ENCODE assay signal across 19 mouse cellular contexts in the genomic region with DNA sequence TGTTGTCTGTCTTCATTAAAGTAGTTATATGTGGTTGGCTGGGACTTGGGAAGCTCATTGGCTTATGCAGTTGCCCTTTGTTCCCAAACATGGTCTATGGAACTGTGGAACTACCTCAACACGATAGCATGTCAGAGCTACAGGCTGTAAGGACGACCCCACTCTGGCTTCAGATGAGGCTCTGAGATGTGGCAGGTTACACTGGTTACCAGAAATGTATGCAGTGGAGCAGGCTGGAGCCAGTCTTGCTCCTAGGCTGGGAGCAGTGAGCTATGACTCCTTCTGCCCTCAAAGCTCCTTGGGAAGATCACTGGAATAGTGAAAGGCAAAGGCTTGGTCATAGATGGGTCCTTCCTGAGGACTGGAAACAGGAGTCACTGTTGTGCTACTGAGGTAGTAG.
"Had no signal": no experiment of that assay in that cellular context is flagged by ENCODE, and none has a peak within 500 bp of the region (broad histone marks: within the 10 kb centered on the region; RNA-seq: fewer than 3 reads in every experiment).

No protein-coding gene starts in this region.

- ATAC-seq: liver, postnatal 0 days; lung, postnatal 0 days; midbrain, embryonic 16.5 days had no signal

- H3K4me1 ChIP-seq: liver, embryonic 15.5 days; lung, embryonic 15.5 days; megakaryocyte, embryonic 14.5 days; midbrain, embryonic 12.5 days; neural tube, embryonic 12.5 days; stomach, embryonic 15.5 days had no signal

- H3K27ac ChIP-seq: liver, embryonic 15.5 days; lung, embryonic 15.5 days; macrophage; midbrain, embryonic 12.5 days; neural tube, embryonic 12.5 days; stomach, embryonic 15.5 days; stomach, postnatal 0 days had no signal

- H3K4me3 ChIP-seq: liver, embryonic 15.5 days; lung, embryonic 15.5 days; megakaryocyte, embryonic 14.5 days; midbrain, embryonic 12.5 days; neural tube, embryonic 12.5 days; stomach, embryonic 15.5 days had no signal

- H3K9me3 ChIP-seq: liver, embryonic 15.5 days; lung, embryonic 15.5 days; midbrain, embryonic 12.5 days; neural tube, embryonic 12.5 days; stomach, embryonic 15.5 days had no signal

- H3K4me2 ChIP-seq: liver, embryonic 15.5 days; lung, embryonic 15.5 days; midbrain, embryonic 12.5 days; neural tube, embryonic 12.5 days; stomach, embryonic 15.5 days had no signal

- H3K36me3 ChIP-seq: liver, embryonic 15.5 days; lung, embryonic 15.5 days; midbrain, embryonic 12.5 days; neural tube, embryonic 12.5 days; stomach, embryonic 15.5 days had no signal

- H3K27me3 ChIP-seq: liver, embryonic 15.5 days; lung, embryonic 15.5 days; megakaryocyte, embryonic 14.5 days; midbrain, embryonic 12.5 days; neural tube, embryonic 12.5 days; stomach, embryonic 15.5 days had no signal

- H3K9ac ChIP-seq: liver, embryonic 15.5 days; liver, postnatal 0 days; lung, embryonic 15.5 days; midbrain, embryonic 12.5 days; neural tube, embryonic 12.5 days; stomach, embryonic 15.5 days had no signal

- DNase-seq: liver, postnatal 0 days; lung, adult 2 months; lung, postnatal 14 days; lung, postnatal 36 days; midbrain, embryonic 14.5 days; right cerebral cortex, postnatal 14 days; thymus, adult 2 months; thymus, postnatal 25 days; thymus, postnatal 4 days had no signal
